Comparison of ENCODE assay signal across 8 mouse cellular contexts in the genomic region with DNA sequence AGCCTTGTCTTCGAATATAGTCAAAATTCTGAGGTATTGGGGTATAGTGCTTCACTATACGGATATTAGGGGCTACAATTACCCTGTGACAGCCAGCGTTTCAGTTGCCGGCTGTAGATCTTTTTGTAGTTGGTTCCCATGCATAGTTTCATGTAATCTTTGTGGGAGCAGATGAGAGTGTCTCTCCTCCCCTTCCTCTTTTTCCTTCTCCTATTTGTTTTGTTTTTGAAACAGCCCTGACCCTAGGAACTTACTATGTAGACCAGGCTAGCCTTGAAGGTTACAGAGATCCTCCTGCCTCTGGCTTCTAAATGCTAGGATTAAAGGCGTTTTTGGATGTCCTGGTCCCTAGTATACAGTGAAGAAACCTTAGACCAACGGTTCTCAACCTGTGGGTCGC. TPM values are rescaled to one million over a fixed set of nuclear protein-coding genes. Genes with fewer than 3 reads are reported as not detected.
DNase-seq lines count a peak whose midpoint lies in the region; ATAC-seq and TF ChIP-seq lines count a peak whose summit lies in the region.
"Had no signal": no experiment of that assay in that cellular context is flagged by ENCODE, and none has a peak within 500 bp of the region (broad histone marks: within the 10 kb centered on the region; RNA-seq: fewer than 3 reads in every experiment).

No protein-coding gene starts in this region.

- no peak overlapping the region for H3K4me3 ChIP-seq in lung, embryonic 14.5 days (ENCODE audit: low read depth, low read length)
- no peak overlapping the region for H3K4me3 ChIP-seq in liver, embryonic 15.5 days (replicated peaks)
- H3K4me3 ChIP-seq in stomach, postnatal 0 days (ENCODE audit: low read depth, low read length), result no peak overlapping the region

- peaks cover 3% of the 10 kb centered on the region; the same call in 1 of the 2 replicates for H3K4me1 ChIP-seq in lung, embryonic 14.5 days (ENCODE audit: insufficient read depth)
- H3K4me1 ChIP-seq in liver, embryonic 15.5 days (replicated peaks), result peaks cover 27% of the 10 kb centered on the region
- H3K4me1 ChIP-seq in stomach, postnatal 0 days (replicated peaks; ENCODE audit: control insufficient read depth, insufficient read depth), result peaks cover 3% of the 10 kb centered on the region

- WGBS in lung, embryonic 14.5 days, result 80% methylated on average over 7 of the region's 7 CpGs
- WGBS in liver, embryonic 15.5 days (ENCODE audit: insufficient replicate concordance), result 61% methylated on average over 7 of the region's 7 CpGs
- 80% methylated on average over 7 of the region's 7 CpGs for WGBS in stomach, postnatal 0 days

- ATAC-seq in lung, embryonic 14.5 days (ENCODE audit: insufficient read depth), result peak; percentile 3
- ATAC-seq in granulocyte monocyte progenitor cell, adult 5-6 weeks (replicated peaks; ENCODE audit: poor library complexity, severe bottlenecking), result peak; percentile 46
- ATAC-seq in liver, embryonic 15.5 days (ENCODE audit: insufficient read depth), result no peak
- peak; percentile 22; the same call in 1 of the 2 replicates for ATAC-seq in stomach, postnatal 0 days (ENCODE audit: low FRiP score, low TSS enrichment)
- no peak for ATAC-seq in frontal cortex, adult (ENCODE audit: low TSS enrichment)

- H3K36me3 ChIP-seq in lung, embryonic 14.5 days (ENCODE audit: insufficient read depth), result peaks cover 21% of the 10 kb centered on the region
- peaks cover 15% of the 10 kb centered on the region for H3K36me3 ChIP-seq in liver, embryonic 15.5 days (replicated peaks)
- peaks cover 6% of the 10 kb centered on the region; the same call in 1 of the 2 replicates for H3K36me3 ChIP-seq in stomach, postnatal 0 days (ENCODE audit: control insufficient read depth, insufficient read depth, low read length)

- no peak overlapping the region for H3K9ac ChIP-seq in lung, embryonic 14.5 days
- H3K9ac ChIP-seq in liver, embryonic 15.5 days, result no peak overlapping the region
- no peak overlapping the region for H3K9ac ChIP-seq in stomach, postnatal 0 days (ENCODE audit: low read length)

- no peak overlapping the region for H3K27ac ChIP-seq in lung, embryonic 14.5 days (ENCODE audit: low read depth)
- no peak overlapping the region for H3K27ac ChIP-seq in liver, embryonic 15.5 days (replicated peaks)
- H3K27ac ChIP-seq in stomach, postnatal 0 days (replicated peaks), result no peak overlapping the region

- no peak for DNase-seq in lung, embryonic 14.5 days
- no peak for DNase-seq in lung, adult 18-20 months
- DNase-seq in stomach, postnatal 0 days (ENCODE audit: low spot score), result no peak
- DNase-seq in adrenal gland, adult (ENCODE audit: inconsistent age in 2 of 2, low spot score in 1 of 2), result no peak

- no peak for TF ChIP-seq EP300 in stomach, postnatal 0 days (optimal IDR thresholded peaks at IDR 0.05)

- H3K9me3 ChIP-seq in lung, embryonic 14.5 days (ENCODE audit: low read depth, low read length), result no peaks in the 10 kb centered on the region
- H3K9me3 ChIP-seq in liver, embryonic 15.5 days (replicated peaks), result no peaks in the 10 kb centered on the region
- no peaks in the 10 kb centered on the region for H3K9me3 ChIP-seq in stomach, postnatal 0 days (ENCODE audit: control insufficient read depth, low read length)

- no peaks in the 10 kb centered on the region for H3K27me3 ChIP-seq in lung, embryonic 14.5 days (ENCODE audit: insufficient read depth, low read length)
- H3K27me3 ChIP-seq in liver, embryonic 15.5 days, result no peaks in the 10 kb centered on the region
- no peaks in the 10 kb centered on the region for H3K27me3 ChIP-seq in stomach, postnatal 0 days (ENCODE audit: control insufficient read depth, insufficient read depth, low read length)
- H3K27me3 ChIP-seq: Patski had no signal

- peak overlapping the region; percentile 87 for H3K4me2 ChIP-seq in lung, embryonic 14.5 days
- H3K4me2 ChIP-seq in liver, embryonic 15.5 days, result peak overlapping the region; percentile 85; the same call in 1 of the 2 replicates
- no peak overlapping the region for H3K4me2 ChIP-seq in stomach, postnatal 0 days (replicated peaks; ENCODE audit: low read depth)

- TF ChIP-seq CTCF in lung, embryonic 14.5 days (IDR thresholded peaks at IDR 0.05; ENCODE audit: low read depth), result no peak
- no peak for TF ChIP-seq CTCF in stomach, postnatal 0 days (IDR thresholded peaks at IDR 0.05; ENCODE audit: low read depth)

RNA-seq across cellular contexts. Expression of a gene that starts 0.7 kb away (rescaled TPM):
- 32.9 and 35.7 TPM in 2 replicates for polyA plus RNA-seq in lung, embryonic 14.5 days (2014; fragmentation: Nextera tagmentation; extraction: Ambion mirVana)
- 30.4 and 30.9 TPM in 2 replicates for total RNA-seq in granulocyte monocyte progenitor cell, adult 5-6 weeks (2014; fragmentation: Nextera tagmentation)
- 25.6 and 30.2 TPM in 2 replicates for total RNA-seq in granulocyte monocyte progenitor cell, adult 5-6 weeks (2017)
- 10.1 and 10.6 TPM in 2 replicates for polyA plus RNA-seq in liver, embryonic 15.5 days (2015; fragmentation: Nextera tagmentation; extraction: Ambion mirVana)
- polyA plus RNA-seq in stomach, postnatal 0 days (2015; fragmentation: Nextera tagmentation; extraction: Ambion mirVana), result 16.8 and 17.5 TPM in 2 replicates

Comparison
In these comparisons a context has a peak if more than half of its experiments do, and no peak if none do; other contexts are left out.
1. ATAC-seq: peak in lung, embryonic 14.5 days (single experiment), granulocyte monocyte progenitor cell, adult 5-6 weeks (single experiment) and stomach, postnatal 0 days (single experiment); none in liver, embryonic 15.5 days (single experiment) and frontal cortex, adult (single experiment).